Mouse (Mus musculus): ENCODE measurements at regions not wholly inside any gene's neighbourhood (a gene's known extent, or its start where the extent isn't known, plus 50 kb on each side); places are given as distances from the start of the nearest gene placed in this dataset.

- TF ChIP-seq EP300 (IDR thresholded peaks at IDR 0.05; ENCODE audit: insufficient read depth, low read depth, low read length) (no peak), CTCF (IDR thresholded peaks at IDR 0.05; ENCODE audit: low read depth, low read length) (no peak), POLR2A (IDR thresholded peaks at IDR 0.05; ENCODE audit: insufficient read depth, low read length) (no peak)
These were observed 394.4 kb upstream of the Syt1 start for GRCm38 (mm10) chr10:109405116-109405685.

All from ES-Bruce4 (cell line).